ENCODE assay signal across 14 mouse cellular contexts in the genomic region with DNA sequence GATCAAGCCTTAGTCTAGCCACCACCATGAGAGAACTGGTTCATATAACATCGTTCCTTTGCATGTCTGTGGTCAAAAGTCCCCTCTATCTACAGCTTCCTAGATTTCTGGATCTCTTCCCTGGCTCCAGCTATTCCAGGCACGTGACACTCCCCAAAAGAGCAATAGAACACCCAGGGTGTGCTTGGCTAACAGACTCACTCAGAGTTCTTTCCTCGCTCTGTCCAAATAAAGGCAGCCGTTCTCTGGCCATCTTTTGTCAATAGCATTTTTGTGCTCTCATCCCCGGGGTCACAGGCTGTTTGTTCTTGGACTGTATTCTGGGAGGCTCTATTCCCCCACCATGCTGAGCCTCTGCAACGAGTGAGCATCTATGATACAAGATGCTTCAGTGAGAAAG.
DNase-seq lines count a peak whose midpoint lies in the region; ATAC-seq and TF ChIP-seq lines count a peak whose summit lies in the region.
"Had no signal": no experiment of that assay in that cellular context is flagged by ENCODE, and none has a peak within 500 bp of the region (broad histone marks: within the 10 kb centered on the region; RNA-seq: fewer than 3 reads in every experiment).

No protein-coding gene starts in this region.

- DNase-seq in embryo, embryonic 10.5 days (ENCODE audit: low spot score) = peak; percentile 15
- no peak for DNase-seq in embryo, embryonic 11 days
- DNase-seq in lung, embryonic 14.5 days = peak; percentile 49
- no peak for DNase-seq in lung, adult 2 months
- peak; percentile 21 for DNase-seq in brain, adult 2 months (ENCODE audit: low read depth, low spot score)
- peak; percentile 55 for DNase-seq in limb, embryonic 14.5 days (ENCODE audit: low spot score)
- no peak for DNase-seq in adrenal gland, adult 2 months
- DNase-seq: gastrocnemius, postnatal 14 days; thymus, adult 18-20 months had no signal

- H3K4me1 ChIP-seq in lung, embryonic 14.5 days (ENCODE audit: insufficient read depth) = no peaks in the 10 kb centered on the region
- H3K4me1 ChIP-seq in lung, adult 2 months (ENCODE audit: control insufficient read depth, insufficient read depth, low read length) = no peaks in the 10 kb centered on the region
- peaks cover 4% of the 10 kb centered on the region; the same call in 1 of the 2 replicates for H3K4me1 ChIP-seq in limb, embryonic 14.5 days (ENCODE audit: control insufficient read depth, insufficient read depth, low read length)
- H3K4me1 ChIP-seq in intestine, postnatal 0 days (replicated peaks; ENCODE audit: control insufficient read depth, insufficient read depth, low read length) = no peaks in the 10 kb centered on the region
- H3K4me1 ChIP-seq: liver, embryonic 12.5 days had no signal

- 41% methylated on average over 6 of the region's 6 CpGs for WGBS in lung, embryonic 14.5 days
- 53% methylated on average over 6 of the region's 6 CpGs for WGBS in lung, adult 2 months
- WGBS in limb, embryonic 14.5 days = 55% methylated on average over 6 of the region's 6 CpGs
- 27% methylated on average over 6 of the region's 6 CpGs for WGBS in intestine, postnatal 0 days

- H3K27me3 ChIP-seq in lung, embryonic 14.5 days (ENCODE audit: insufficient read depth, low read length) = no peaks in the 10 kb centered on the region
- H3K27me3 ChIP-seq in limb, embryonic 14.5 days (ENCODE audit: control insufficient read depth, insufficient read depth, low read length) = no peaks in the 10 kb centered on the region
- no peaks in the 10 kb centered on the region for H3K27me3 ChIP-seq in intestine, postnatal 0 days (replicated peaks; ENCODE audit: control insufficient read depth, insufficient read depth, low read length)
- H3K27me3 ChIP-seq: forebrain, embryonic 15.5 days; liver, embryonic 12.5 days had no signal

- H3K36me3 ChIP-seq in lung, embryonic 14.5 days (ENCODE audit: insufficient read depth) = no peaks in the 10 kb centered on the region
- no peaks in the 10 kb centered on the region for H3K36me3 ChIP-seq in limb, embryonic 14.5 days (ENCODE audit: control insufficient read depth, insufficient read depth, low read length)
- no peaks in the 10 kb centered on the region for H3K36me3 ChIP-seq in intestine, postnatal 0 days (ENCODE audit: control insufficient read depth, insufficient read depth)
- H3K36me3 ChIP-seq: forebrain, embryonic 15.5 days; liver, embryonic 12.5 days had no signal

- no peak for TF ChIP-seq CTCF in lung, embryonic 14.5 days (IDR thresholded peaks at IDR 0.05; ENCODE audit: low read depth)
- TF ChIP-seq CTCF in lung, adult 2 months (IDR thresholded peaks at IDR 0.05; ENCODE audit: insufficient read depth, low read length) = no peak
- TF ChIP-seq CTCF in intestine, postnatal 0 days (IDR thresholded peaks at IDR 0.05; ENCODE audit: low read depth) = no peak

- no peak for TF ChIP-seq POLR2A in lung, adult 2 months (IDR thresholded peaks at IDR 0.05; ENCODE audit: borderline replicate concordance, extremely low read depth, low read depth, low read length)
- no peak for TF ChIP-seq POLR2A in limb, embryonic 14.5 days (IDR thresholded peaks at IDR 0.05; ENCODE audit: borderline replicate concordance, extremely low read depth, insufficient read depth, insufficient read length)

- H3K4me3 ChIP-seq in lung, embryonic 14.5 days (ENCODE audit: low read depth, low read length) = no peak overlapping the region
- no peak overlapping the region for H3K4me3 ChIP-seq in lung, adult 2 months (replicated peaks; ENCODE audit: extremely low read depth, low read depth, low read length)
- no peak overlapping the region for H3K4me3 ChIP-seq in limb, embryonic 14.5 days (replicated peaks; ENCODE audit: low read length)
- H3K4me3 ChIP-seq in intestine, postnatal 0 days (ENCODE audit: low read depth, low read length) = no peak overlapping the region
- H3K4me3 ChIP-seq: forebrain, embryonic 15.5 days; liver, embryonic 12.5 days had no signal

- ATAC-seq in lung, embryonic 14.5 days (ENCODE audit: insufficient read depth) = no peak
- peak; percentile 69; the same call in 1 of the 2 replicates for ATAC-seq in limb, embryonic 14.5 days (ENCODE audit: low FRiP score, low read depth)
- ATAC-seq in intestine, postnatal 0 days = no peak
- ATAC-seq: forebrain, embryonic 15.5 days; inflammation-experienced regulatory T-cells, adult 6 months; liver, embryonic 12.5 days had no signal

- H3K4me2 ChIP-seq in lung, embryonic 14.5 days = no peak overlapping the region
- no peak overlapping the region for H3K4me2 ChIP-seq in limb, embryonic 14.5 days (replicated peaks; ENCODE audit: low read depth, low read length, severe bottlenecking)
- H3K4me2 ChIP-seq in intestine, postnatal 0 days (replicated peaks; ENCODE audit: low read depth) = no peak overlapping the region
- H3K4me2 ChIP-seq: forebrain, embryonic 15.5 days; liver, embryonic 12.5 days had no signal

- no peak overlapping the region for H3K27ac ChIP-seq in lung, embryonic 14.5 days (ENCODE audit: low read depth)
- H3K27ac ChIP-seq in limb, embryonic 14.5 days (replicated peaks; ENCODE audit: low read depth, low read length) = no peak overlapping the region
- no peak overlapping the region for H3K27ac ChIP-seq in intestine, postnatal 0 days (ENCODE audit: low read depth, low read length)
- H3K27ac ChIP-seq: forebrain, embryonic 15.5 days; liver, embryonic 12.5 days; macrophage had no signal

- no peak overlapping the region for H3K9ac ChIP-seq in lung, embryonic 14.5 days
- H3K9ac ChIP-seq in limb, embryonic 14.5 days (ENCODE audit: low read depth, low read length, severe bottlenecking) = no peak overlapping the region
- H3K9ac ChIP-seq in intestine, postnatal 0 days (ENCODE audit: low read depth, low read length) = no peak overlapping the region
- H3K9ac ChIP-seq: forebrain, embryonic 15.5 days; liver, embryonic 12.5 days had no signal

- H3K9me3 ChIP-seq in lung, embryonic 14.5 days (ENCODE audit: low read depth, low read length) = no peaks in the 10 kb centered on the region
- no peaks in the 10 kb centered on the region for H3K9me3 ChIP-seq in limb, embryonic 14.5 days (ENCODE audit: control insufficient read depth, low read length)
- no peaks in the 10 kb centered on the region for H3K9me3 ChIP-seq in intestine, postnatal 0 days (ENCODE audit: control insufficient read depth)
- H3K9me3 ChIP-seq: forebrain, embryonic 15.5 days; liver, embryonic 12.5 days had no signal

Comparison
In these comparisons a context has a peak if more than half of its experiments do, and no peak if none do; other contexts are left out.
1. DNase-seq: peak in embryo, embryonic 10.5 days (single experiment), lung, embryonic 14.5 days (single experiment), brain, adult 2 months (single experiment) and limb, embryonic 14.5 days (single experiment); none in embryo, embryonic 11 days (single experiment), lung, adult 2 months (single experiment) and adrenal gland, adult 2 months (single experiment).